Mouse (Mus musculus) regulatory T cell (primary cell): ENCODE results near the gene Tifab.

ENCODE experiments used
- in situ Hi-C: fragments of 300-600 bp; cut with MboI, MseI; formaldehyde crosslinking; loops from one replicate; pipeline ENCODE4 v1.15.1; 2025; ENCODE audit warnings: high pct_unique_total_duplicates

Tifab gene

GRCm38 (mm10) chr13:56176310-56176709, 2.4 kb downstream of the Tifab start:
- in situ Hi-C loops: no loop called here

- in situ Hi-C loops: no loop called here
Measured at GRCm38 (mm10) chr13:56175848-56176247, 2.8 kb downstream of the Tifab start.

- in situ Hi-C loops: no loop called here
Measured at GRCm38 (mm10) chr13:56172901-56173545, 5.7 kb downstream of the Tifab start.

DNA sequence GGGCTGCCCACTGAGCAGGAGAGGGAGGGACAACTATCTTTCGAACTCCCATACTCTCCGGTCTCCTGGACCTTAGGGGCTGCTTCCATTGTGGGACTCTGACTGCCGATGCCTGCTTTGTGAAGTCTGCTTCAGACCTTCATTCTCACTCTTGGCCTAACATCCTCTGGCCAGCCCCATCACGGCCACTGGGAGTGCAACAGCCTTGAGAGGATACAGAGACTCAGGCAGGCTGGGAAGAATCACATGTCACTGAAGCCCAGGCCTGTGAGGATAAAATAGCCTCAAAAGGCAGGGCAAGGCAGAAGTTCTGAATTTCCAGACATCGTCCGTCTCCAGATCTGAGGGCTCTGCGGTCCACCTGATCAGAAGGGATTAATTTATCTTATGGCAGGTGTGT, 6.6 kb downstream of the Tifab start:
- in situ Hi-C loops: no loop called here

GRCm38 (mm10) chr13:56168403-56168781, 10.3 kb downstream of the Tifab start:
- in situ Hi-C loops: no loop called here

DNA sequence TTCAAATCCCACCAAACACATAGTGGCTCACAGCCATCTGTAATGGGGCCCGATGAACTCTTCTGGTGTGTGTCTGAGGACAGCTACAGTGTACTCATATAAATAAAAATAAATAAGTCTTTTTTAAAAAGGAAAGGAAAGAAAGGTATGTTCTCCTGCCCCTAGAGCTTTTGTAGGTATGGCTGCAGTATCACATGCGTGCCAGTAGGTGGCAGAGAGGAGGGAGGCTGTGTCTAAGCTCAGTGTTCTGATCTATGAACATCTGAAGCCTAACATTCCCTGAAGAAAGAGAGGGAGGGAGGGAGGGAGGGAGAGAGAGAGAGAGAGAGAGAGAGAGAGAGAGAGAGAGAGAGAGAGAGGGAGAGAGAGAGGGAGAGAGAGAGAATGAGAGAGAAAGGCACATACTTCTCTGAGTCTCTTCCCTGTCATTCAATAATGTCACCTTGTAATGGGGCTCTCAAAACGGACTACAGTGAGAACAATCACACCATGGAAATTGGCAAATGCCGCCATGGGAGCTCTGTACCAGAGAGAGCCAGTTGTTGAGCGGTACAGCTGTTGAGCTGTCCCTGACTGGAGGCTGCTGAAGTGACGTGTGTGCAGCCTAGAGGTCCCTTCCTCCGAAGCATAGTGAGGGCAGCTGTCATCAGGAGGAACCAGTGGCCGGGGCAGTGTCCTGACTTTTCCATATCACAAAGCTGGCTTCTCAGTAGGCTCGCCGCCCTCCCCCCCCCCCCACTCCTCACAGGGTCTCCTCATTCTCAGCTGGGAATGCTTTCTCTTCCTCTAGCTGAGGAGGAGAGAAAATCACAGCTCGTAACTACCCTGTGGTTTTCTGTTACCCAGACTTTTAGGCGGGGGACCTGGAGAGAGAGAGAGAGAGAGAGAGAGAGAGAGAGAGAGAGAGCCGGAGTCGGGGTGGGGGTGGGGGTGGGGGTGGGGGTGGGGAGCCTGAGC, 11.0 kb downstream of the Tifab start:
- in situ Hi-C loops: no loop called here

- in situ Hi-C loops: no loop called here
Measured at GRCm38 (mm10) chr13:56165561-56165960, 13.1 kb downstream of the Tifab start.

DNA sequence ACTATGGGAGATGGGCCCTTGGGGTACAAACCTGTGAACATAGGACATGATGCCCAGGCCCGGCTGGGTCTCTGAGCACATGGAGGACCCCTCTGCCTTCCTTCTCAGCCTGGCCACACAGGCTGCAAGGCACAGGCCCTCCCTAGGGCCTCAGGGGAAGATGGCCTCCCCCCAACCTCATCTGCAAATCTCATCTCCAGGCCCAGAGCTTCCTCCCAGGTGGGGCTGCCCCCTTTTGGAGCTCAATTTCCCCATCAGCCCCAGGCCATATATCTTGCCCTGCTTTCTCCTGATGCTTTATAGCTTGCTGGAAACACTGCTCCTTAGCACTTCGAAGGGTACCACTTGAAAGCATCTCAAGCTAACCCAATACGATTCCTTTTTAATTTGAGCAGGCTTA, 14.3 kb downstream of the Tifab start:
- in situ Hi-C loops: no loop called here

DNA sequence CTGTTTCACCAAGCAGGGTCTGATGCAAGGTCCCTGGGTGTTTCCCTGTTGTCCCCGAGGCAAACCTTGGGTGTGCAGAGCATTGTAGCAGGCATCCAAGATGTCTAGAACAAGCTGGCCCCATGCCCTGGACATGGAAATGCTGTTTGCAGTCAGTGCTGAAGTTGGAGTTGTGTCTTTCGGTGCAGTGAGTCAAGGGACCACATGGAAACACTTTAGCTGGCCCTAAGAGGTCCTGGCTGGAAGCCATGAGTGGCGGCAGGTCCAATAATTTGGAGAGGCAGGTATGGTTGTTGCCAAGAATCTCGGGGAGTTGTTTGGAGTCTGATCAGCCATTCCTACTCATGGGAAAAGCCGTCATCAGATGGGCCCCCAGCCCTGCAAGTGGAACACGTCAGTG, 14.9 kb downstream of the Tifab start:
- in situ Hi-C loops: no loop called here

DNA sequence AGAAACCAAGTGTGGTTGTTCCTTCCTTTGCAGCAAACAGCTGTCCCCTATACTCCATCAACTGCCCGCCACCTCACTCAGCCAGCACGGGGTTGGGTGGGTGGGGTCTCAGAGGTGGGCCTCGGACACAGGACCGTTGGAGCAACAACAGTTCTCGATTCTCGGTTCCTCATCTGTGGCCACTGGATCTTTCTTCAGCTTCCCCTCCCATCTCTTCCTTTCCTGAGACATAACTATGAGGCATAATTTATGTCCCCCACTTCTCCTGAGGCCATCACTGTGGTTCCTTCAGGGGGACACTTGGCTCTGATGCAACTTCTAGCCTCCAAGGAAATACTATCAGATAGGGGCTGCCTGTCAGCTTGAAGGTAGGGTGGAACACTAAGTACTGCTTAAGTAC, 15.8 kb downstream of the Tifab start:
- in situ Hi-C loops: no loop called here

DNA sequence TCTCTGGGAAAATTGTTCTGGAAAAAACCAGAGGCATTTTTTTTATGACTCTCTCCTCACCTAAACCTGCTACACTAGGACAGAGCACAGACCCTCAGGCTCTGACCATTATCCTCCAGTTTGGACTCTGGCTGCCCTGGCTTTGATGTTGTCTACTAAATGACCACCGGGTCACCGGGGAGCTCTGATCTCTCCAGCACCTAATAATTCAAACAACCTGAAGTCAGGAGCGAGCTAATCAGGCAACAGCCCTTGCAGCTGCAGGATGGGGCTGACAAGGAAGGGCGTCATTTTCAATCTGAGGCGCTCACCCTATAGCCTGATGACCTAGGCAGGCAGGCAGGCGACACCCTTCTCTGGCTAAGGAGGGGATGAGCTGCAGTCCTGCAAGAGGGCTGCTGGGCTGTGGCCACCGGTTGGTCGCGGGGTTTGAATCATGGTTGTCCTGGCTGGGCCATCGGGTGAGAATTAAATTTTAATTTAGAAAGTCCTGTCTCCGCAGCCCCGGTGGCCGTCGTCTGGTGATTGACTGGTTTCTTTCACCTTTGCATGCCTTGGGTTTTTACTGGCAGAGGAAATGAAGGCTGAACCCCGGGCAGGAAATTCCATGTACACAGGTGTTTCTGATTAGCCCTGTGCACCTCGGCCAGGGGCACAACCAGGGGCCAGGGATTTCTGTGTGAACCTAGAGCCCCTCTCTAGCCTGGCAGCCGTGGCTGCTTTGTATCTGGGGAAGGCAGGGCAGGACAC, 18.9 kb downstream of the Tifab start:
- in situ Hi-C loops: no loop called here

GRCm38 (mm10) chr13:56159016-56159601, 19.6 kb downstream of the Tifab start:
- in situ Hi-C loops: no loop called here

- in situ Hi-C loops: no loop called here
Measured at GRCm38 (mm10) chr13:56155671-56156070, 23.0 kb downstream of the Tifab start.

GRCm38 (mm10) chr13:56155048-56155447, 23.6 kb downstream of the Tifab start:
- in situ Hi-C loops: no loop called here

GRCm38 (mm10) chr13:56152773-56153460, 25.8 kb downstream of the Tifab start:
- in situ Hi-C loops: no loop called here

DNA sequence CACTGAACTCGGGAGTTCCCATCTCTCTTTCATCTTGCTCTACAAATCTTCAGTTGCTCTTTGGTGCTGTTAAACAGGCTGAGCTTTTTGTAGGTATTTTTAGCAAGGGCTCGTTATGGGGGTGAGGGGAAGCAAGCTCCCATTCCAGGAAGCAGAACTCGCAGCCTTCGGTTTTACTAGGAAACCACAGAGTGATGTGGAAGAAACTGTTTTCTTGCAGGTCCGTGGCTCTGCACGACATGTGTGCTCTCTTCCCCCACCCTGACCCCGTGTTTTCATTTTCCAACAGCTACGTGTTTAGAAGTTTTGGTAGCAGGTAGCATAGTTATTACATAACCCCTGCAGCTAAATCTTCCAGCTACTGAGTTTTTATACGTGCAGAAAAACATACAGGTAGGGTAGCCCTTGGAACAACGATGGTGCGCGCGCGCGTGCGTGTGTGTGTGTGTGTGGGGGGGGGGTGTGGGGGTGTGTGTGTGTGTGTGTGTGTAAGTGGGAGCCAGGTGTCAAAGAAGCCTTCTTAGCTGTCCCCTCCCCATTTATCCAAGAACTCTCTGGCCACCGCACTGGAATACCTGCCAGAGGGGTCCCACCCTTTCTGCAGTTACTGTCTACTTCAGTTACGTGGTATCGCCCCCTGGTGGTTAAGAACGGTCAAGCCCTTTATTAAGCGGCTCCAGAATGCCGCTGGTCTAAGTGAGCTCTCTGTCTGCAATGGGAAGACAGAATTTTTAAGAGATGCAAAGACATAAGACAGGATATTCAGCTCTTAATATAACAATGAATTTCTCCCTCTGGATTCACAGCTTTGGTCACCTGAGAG, 27.1 kb downstream of the Tifab start:
- in situ Hi-C loops: no loop called here

DNA sequence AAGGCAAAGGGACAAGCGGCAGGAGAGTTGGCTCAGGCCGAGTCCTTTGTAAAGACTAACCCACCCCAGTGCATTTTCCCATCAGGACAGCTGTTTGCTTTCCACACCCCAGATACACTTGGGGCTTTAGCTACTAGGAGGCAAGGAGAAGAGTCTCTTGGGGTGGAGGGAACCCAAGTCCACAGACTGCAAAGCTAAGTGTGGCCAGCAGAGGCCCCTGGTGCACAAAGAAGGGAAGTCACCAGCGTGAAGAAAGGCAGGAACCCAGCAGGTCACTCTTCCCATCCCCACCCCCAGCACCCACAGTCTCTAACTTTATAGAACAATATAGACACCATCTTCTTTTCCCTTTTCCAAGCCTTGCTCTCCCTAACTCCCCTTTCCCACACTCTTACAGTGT, 33.2 kb downstream of the Tifab start:
- in situ Hi-C loops: no loop called here

- in situ Hi-C loops: no loop called here
Measured at GRCm38 (mm10) chr13:56144021-56144420, 34.7 kb downstream of the Tifab start.

- in situ Hi-C loops: no loop called here
Measured at GRCm38 (mm10) chr13:56143151-56143513, 35.6 kb downstream of the Tifab start.

GRCm38 (mm10) chr13:56142382-56143150, 36.1 kb downstream of the Tifab start:
- in situ Hi-C loops: no loop called here
